Mouse (Mus musculus): ENCODE measurements around the gene Hbq1a. TPM values are rescaled to one million over a fixed set of nuclear protein-coding genes. Genes with fewer than 3 reads are reported as not detected.
"Not testable (repeated sequence)": the region's sequence is repeated elsewhere in the genome, so short reads cannot be mapped to it uniquely, and the experiment has no call there.

Gene Hbq1a
- total RNA-seq, 2 experiments from 2014 or later = 1.4 TPM; not detected in 1

DNA sequence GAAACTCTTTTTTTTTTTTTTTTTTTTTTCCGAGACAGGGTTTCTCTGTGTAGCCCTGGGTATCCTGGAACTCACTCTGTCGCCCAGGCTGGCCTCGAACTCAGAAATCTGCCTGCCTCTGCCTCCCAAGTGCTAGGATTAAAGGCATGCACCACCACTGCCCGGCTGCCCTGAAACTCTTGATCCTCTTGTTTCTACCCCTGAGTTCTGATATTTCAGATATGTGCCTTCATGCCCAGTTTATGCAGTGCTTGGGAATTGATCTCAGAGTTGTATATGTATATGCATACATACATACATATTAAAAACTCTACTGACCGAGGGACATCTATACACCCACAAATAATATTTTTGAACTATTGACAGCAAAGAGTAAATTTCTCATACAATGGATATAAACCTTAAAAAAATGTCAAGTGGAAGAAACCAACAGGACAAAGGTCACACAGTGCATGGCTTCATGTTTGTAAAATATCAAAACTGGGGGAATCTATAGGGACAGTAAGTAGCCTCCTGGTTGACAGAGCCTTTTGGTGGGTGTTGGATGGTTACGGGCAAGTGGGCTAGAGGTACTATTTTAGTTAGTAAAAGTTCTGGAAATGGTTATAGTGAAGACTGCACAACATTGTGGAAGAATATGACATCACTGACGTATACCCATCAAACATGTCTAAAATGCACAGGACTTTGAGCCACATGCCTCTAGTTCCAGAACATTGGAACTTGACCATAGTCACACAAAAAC is 14.7 kb upstream of the Hbq1a start:
- DNase-seq = no peak

DNA sequence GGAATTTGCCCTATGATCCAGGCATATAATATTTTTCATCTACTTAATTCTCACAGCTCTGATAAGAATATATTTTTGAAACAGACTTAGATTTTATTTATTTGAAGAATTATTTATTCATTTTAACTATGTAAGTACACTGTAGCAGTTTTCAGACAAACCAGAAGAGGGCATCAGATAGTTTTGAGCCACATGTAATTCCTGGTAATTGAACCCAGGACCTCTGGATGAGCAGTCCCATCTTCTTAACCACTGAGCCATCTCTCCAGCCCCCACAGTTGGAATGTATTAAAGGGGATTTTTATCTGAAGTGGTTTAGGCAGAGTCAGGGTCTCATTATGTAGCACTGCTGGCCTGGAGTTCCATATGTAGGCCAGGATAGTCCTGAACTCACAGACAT is 14.0 kb upstream of the Hbq1a start:
- not testable (repeated sequence) for DNase-seq

DNA sequence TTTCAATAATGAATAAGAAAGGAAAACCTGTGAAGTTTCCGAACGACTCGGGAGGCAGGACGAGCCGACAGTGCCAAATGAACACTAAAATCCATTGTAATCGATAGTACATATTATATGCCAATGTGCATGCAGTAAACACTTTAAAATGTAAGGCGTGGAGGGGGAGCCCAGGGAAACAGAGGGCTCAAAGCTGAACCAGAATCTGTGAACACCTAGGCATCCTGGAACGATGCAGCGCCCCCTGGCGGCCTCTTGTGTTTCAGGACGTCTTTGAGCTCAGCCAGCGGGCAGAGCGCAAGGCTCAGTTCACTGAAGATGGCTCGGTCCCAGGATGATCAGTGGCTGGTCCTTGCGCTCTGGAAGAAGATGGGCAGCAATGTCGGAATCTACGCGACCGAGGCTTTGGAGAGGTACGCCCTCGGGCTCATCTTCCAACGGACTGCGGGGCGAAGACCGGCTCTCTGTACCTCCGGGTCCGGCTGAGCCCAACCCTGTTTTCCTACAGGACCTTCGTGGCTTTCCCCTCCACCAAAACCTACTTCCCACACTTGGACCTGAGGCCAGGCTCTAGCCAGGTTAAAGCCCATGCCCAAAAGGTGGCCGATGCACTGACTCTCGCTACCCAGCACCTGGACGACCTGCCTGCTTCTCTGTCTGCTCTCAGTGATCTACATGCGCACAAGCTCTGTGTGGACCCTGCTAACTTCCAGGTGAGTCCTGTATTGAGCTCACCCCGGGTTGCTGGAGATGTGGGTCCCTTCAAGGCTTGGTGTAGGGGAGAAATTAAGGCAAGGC is 13.0 kb upstream of the Hbq1a start, which contains the start of gene Hbq1b:
Gene Hbq1b, plus strand, starts transcription at position 271 of the 798 bp plus-strand sequence.
- peak; percentile 75 to 80 for DNase-seq

DNA sequence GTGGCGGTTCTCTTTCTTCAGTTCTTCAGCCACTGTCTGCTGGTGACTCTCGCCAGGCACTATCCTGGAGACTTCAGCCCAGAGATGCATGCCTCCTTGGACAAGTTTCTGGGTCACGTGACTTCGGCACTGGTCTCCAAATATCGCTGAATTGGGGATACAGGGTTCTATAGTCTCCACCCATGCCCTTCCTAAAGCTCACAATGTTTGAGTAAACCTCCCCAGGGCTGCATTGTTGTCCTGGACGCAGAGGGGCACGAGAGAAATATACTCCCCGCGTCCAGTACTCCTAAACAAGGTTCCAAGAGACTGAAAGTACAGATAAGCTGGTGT is 12.4 kb upstream of the Hbq1a start:
- DNase-seq = no peak

DNA sequence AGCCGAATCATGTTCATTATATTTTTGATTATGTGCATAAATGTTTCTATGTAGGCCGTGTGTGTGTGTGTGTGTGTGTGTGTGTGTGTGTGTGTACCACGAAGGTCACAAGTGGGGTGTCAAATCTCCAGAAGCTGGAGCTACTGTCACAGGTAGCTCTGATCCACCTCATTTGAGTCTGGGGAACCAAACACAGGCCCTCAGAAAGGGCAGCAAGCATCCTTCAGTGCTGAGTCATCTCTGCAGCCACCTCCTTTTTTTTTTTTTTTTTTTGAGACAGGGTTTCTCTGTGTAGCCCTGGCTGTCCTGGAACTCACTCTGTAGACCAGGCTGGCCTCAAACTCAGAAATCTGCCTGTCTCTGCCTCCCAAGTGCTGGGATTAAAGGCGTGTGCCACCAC is 7.0 kb upstream of the Hbq1a start:
- DNase-seq = not testable (repeated sequence)

DNA sequence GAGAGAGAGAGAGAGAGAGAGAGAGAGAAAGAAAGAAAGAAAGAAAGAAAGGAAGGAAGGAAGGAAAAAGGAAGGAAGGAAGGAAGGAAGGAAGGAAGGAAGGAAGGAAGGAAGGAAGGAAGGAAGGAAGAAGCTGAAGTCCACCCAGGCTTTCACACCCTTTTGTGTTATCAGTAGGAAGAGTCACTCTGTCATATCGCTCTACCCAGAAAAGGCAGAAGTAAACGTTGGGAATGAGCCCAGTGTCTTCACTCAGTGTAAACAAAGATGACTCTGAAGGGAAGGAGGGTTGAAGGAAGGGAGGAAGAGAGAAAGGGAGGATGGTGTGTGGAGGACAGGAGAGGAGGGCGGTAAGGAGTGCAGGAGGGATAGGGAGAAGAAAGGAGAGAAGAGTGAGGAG is 6.4 kb upstream of the Hbq1a start:
- not testable (repeated sequence) for DNase-seq

DNA sequence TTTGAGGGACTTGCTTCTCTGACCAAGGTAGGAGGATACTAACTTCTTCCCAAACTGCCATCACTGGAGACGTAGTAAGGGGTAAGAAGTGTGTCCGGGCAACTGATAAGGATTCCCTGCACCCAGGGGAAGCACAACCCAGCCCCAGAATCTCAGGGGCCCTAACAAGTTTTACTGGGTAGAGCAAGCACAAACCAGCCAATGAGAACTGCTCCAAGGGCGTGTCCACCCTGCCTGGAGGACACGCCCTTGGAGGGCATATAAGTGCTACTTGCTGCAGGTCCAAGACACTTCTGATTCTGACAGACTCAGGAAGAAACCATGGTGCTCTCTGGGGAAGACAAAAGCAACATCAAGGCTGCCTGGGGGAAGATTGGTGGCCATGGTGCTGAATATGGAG is 3.7 kb upstream of the Hbq1a start, which contains the start of gene Hba-a2:
Gene Hba-a2, plus strand, starts transcription at position 287 of the 400 bp plus-strand sequence.
- not testable (repeated sequence) for DNase-seq

DNA sequence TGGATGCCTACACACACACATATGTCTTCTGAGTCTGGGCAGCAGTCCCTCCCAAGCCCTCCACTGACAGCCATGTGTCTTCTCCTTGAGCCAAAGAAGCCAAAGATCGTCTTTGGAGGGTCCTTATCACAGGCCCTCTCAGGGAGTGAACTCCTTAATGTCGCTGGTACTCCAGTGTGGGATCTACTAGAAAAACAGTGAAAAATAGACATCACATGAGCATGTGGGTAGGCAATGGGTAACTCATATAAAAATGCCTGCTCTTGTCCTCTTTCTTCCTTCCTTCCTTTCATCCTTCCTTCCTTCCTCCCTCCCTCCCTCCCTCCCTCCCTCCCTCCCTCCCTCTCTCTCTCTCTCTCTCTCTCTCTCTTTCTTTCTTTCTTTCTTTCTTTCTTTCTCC is 2.5 kb upstream of the Hbq1a start:
- not testable (repeated sequence) for DNase-seq

DNA sequence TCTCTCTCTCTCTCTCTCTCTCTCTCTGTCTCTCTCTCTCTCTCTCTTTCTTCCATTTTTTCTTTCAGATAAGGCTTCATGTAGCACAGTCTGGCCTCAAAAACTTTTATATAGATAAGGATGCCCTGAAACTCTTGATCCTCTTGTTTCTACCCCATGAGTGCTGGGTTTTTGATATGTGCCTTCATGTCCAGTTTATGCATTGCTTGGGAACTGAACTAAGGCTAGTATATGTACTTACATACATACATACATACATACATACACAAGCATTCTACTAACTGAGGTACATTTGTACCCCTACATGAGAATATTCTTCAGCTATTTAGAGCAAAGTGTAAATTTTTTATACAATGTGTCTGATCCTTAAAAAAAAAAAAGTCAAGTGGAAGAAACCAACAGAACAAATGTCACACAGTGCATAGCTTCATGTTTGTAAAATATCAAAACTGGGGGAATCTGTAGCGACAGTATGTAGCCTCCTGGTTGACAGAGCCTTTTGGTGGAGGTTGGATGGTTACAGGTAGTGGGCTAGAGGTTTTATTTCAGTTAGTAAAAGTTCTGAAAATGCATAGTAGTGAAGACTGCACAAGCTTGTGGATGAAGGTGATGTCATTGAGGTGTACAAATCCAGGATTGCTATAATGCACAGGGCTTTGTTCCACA is 1.9 kb upstream of the Hbq1a start:
- no peak for DNase-seq

DNA sequence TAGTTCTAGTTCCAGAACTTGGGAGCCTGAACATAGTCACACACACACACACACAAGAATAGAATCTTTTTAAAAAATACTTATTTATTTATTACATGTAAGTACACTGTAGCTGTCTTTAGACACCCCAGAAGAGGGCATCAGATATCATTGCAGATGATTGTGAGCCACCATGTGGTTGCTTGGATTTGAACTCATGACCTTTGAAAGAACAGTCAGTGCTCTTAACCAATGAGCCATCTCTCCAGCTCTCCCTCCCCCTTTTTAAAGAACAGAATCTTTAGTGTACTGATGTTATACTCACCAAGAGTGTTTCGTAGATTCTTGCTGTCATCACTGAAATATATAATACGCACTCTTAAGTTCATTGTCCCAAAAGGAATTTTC is 1.3 kb upstream of the Hbq1a start:
- no peak for DNase-seq

DNA sequence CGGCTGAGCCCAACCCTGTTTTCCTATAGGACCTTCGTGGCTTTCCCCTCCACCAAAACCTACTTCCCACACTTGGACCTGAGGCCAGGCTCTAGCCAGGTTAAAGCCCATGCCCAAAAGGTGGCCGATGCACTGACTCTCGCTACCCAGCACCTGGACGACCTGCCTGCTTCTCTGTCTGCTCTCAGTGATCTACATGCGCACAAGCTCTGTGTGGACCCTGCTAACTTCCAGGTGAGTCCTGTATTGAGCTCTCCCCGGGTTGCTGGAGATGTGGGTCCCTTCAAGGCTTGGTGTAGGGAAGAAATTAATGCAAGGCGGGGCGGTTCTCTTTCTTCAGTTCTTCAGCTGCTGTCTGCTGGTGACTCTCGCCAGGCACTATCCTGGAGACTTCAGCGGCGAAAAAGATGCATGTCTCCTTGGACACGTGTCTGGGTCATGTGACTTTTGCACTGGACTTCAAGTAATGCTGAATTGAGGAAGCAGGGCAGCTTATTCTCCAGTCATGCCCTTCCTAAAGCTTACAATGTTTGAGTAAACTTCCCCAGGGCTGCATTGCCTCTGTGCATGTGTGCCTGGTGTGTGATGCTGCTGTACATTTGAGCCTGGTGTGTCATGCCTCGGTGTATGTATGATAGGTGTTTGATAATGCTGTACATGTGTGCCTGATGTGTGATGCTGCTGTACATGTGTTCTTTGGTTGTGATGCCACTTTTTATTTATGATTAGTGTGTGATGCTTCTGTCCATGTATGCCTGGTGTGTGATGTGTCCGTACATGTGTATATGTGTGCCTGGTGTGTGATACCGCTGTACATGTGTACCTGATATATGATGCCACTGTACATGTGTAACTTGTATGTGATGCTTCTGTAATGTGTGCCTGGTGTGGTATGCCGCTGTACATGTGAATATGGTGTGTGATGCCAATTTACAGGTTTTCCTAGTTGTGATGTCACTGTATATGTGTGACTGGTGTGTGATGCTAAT is 704 bp downstream of the Hbq1a start:
- DNase-seq = no peak

DNA sequence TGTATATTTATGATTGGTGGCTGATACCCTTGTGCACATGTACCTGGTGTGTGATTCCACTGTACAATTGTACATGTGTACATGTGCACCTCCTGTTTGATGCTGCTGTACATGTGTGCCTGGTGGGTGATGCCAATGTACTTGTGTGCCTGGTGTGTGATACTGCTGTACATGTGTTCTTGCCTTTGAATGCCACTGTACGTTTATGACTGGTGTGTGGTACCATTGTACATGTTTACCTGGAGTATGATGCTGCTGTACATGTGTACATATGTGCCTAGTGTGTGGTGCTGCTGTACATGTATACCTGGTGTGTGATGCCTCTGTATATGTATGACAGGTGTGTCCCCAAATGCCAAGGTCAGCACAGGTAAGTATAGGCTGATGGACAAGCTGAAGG is 1.6 kb downstream of the Hbq1a start:
- DNase-seq = no peak

DNA sequence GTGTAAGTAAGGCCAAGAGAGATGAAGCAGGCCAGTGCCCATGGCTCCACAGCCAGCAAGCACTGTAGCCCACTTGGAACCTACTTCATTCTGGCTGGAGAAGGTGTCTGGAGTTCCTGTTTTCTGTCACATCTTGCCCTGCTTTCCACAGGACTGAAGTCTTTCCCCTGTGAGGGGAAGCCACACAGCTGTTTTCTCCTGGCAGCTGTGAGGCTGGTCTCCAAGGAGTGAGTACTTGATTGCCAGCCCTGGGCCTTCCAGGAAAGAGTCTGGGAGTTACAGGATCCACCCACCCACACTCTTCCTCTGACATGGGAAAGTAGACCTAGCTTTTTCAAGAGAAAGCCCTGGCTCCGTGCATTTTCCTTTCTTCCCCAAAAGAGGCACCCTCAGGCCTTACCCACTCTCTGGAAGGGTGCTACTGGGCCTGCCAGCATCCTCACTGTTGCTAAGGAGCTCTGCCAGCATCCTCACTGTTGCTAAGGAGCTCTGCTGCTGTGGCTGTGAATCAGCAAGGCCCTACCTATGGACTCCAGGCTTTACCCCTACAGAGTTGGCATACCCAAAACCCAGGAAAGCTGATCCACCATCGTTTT is 3.1 kb downstream of the Hbq1a start:
- DNase-seq = peak; percentile 25 to 34

DNA sequence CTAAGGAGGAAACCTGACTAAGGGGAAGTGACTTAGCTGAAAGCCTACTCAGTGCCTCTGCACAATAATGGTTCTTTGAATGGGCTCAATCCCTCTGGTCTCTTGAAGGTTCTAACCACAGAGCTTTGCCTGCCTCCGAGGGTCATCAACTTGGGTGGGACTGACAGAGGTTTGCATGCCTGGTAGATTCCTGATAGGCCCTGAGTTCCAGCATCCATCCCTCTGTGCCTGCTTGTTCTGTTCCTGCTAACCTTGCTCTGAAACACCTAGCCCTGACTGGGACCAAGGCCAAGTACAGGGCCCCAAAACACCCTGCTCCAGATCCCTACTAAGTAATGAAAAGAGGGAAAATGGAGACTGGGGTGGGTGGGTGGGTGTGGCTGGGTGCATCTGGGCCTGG is 3.6 kb downstream of the Hbq1a start:
- DNase-seq = no peak

DNA sequence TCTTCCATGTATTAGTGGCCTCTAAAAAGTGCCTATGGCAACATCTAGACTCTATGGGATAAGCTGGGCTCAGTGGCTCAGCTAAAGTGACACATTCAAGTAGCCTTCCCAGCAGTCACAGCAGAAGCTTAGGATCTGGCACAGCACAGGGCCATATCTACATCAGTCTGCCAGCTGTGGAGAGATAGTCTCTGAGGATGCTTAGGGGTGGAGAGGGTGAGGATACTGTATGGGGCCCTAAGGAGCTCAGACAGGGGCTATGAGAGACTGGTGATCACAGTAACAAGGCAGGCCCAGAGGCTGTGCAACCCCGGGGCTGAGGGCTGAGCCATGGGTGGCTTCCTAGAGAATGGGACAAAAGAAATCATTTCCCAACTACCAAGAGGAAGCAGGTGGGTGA is 7.1 kb downstream of the Hbq1a start:
- DNase-seq = no peak

DNA sequence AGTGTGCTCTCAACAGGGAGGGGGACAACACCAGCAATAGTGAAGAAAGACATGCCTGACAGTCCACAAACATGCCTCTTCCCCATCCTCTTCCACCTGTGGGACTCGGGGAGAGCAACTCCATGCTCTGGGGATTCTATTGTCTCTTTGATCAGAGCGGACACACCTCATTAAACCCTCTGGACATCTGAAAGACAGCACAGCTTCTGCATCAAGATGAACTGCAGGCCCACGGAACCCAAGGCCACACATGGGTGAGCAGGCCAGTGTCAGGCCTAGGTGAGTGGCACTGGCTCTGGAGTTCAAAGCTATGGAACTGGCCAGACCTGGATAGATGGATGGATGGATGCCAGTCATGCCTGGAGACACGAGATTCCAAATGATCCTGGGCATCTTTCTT is 9.6 kb downstream of the Hbq1a start:
- DNase-seq = no peak

DNA sequence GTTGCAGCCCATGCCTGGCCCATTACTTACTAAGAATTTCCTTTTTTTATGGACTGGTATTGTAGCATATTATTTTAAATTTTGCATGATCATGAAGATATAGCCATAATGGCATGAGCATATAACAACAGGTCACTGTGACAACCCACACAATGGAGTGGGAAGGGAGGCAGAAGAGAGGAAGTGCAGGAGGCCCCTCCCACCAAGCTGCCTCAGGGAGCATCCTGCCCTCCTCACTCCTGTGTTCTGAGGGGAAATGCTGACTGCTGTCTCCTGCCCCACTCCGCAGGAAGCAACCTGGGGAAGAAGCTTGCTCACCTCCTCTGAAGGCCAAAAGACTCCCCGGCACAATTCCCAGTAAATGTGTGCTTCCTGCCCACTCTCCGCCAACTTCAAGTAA is 10.1 kb downstream of the Hbq1a start:
- no peak for DNase-seq

DNA sequence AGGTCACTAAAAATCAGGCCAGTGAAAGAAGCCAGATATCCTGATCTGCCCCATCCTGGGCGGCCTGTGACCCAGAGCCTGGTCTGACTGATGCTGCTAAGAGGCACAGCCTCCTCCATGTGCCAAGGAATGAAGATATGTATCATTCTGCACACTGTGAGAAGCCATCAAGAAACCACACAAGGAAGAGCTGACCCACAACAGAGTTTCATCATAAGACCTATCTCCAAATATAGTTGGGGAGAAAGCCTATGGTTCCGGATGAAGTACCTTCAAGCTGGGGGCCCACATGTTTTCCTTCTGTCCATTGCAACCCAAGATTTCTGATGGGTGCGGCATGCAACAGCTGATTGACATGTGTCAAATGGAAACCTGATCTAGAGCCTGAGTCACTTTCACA is 16.1 kb downstream of the Hbq1a start:
- DNase-seq = no peak

DNA sequence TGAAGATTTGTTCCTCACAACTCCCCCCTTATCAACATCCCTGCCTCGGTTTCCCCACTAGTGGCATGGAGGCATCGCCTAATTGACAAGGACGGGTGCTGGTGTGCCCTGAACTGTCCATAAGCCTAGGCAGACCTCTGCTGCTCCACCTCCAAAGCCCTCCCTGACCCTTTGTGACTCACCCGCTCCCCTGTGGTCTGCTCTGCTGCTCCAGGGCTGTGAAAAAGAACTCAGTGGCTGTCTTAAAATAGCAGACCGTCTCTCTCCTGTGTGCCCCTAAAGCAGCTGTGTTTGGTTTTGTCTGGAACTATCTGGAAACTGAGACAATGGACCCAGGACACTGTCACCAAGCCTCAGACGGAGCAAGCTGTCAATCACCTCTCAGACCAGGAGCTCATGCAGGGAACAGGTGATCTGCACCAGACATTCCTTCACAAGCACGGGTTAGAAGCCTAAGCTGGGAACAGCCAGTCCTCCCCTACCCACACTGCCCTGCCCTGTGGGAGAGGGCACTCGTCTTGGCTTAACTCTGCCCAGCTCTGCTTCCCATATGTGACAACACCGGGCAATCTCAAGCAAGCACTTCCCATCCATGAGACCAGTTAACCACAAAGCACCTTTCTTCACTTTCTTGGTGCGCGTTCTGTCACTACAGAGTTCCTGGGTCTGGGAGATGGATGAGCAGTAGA is 20.8 kb downstream of the Hbq1a start:
- DNase-seq = no peak

DNA sequence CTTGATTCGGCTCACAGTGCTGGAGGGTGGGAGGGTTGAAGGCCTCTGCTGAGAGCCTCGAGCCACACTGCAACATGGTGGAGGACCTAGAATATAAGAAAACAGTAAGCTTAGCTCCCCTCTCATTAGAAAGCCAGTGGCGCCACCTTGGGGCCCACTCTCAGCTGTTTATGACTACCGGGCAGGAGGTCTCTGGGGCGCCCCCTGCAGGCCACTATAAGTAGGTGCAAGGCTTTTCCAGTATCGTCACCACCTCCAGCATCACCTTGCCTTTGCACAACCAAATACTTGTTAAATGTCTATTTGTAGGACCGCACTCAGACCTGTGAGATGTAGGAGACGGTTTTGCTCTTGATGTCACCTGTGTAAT is 21.3 kb downstream of the Hbq1a start:
- peak in 1 of 2 experiments; percentile 45 for DNase-seq

DNA sequence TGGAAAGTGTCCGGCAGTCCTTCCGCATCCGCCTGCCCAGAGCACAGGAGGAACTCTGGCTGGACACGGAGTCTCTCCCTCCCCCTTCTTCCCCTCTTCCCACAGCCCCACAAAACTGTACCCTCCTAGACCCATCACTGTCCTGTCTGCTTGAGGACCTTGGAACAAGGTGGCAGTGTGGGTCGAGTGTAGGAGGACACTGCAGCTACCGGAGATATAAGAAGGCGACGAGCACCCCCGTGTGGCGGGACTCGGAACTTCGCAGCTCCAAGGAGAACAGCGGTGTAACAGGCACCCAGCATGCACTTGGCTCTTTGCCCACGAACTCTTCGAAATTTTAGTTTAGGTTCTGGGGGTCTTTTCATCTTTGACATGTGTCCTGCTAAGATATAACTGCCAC is 24.7 kb downstream of the Hbq1a start:
- peak; percentile 76 to 79 for DNase-seq
